Mouse (Mus musculus) hindbrain, embryonic 16.5 days (tissue): ENCODE measurements around the gene Marveld3. TPM values are rescaled to one million over a fixed set of nuclear protein-coding genes. Genes with fewer than 3 reads are reported as not detected.

Experiments
- ATAC-seq: fragments of 200-750 bp; cut with Nextera tagmentation; 2 replicates; pipeline ENCODE4 v1.8.0; 2017; ENCODE audit warnings: moderate TSS enrichment, moderate library complexity
- H3K27ac ChIP-seq: fragments of 300-500 bp; sonication (generic); 2 replicates; pipeline ENCODE4 v1.5.1; 2014; ENCODE audit warnings: low read depth, mild to moderate bottlenecking, control low read depth, low read length, moderate library complexity
- H3K27me3 ChIP-seq: fragments of 300-500 bp; sonication (generic); replicated peaks from 2 replicates; pipeline ENCODE4 v1.6.1; 2014; ENCODE audit warnings: low read length; ENCODE audit not compliant: control insufficient read depth, insufficient read depth
- H3K36me3 ChIP-seq: fragments of 300-500 bp; sonication (generic); 2 replicates; pipeline ENCODE4 v1.6.1; 2014; ENCODE audit warnings: mild to moderate bottlenecking, low read length, moderate library complexity, mixed read lengths; ENCODE audit not compliant: control insufficient read depth, insufficient read depth
- H3K4me1 ChIP-seq: fragments of 300-500 bp; sonication (generic); 2 replicates; pipeline ENCODE4 v1.6.1; 2014; ENCODE audit warnings: low read depth, low read length; ENCODE audit not compliant: control insufficient read depth, insufficient read depth
- H3K4me2 ChIP-seq: fragments of 300-500 bp; sonication (generic); 2 replicates; pipeline ENCODE4 v1.6.1; 2014; ENCODE audit warnings: mild to moderate bottlenecking, low read length, control low read depth, moderate library complexity
- H3K4me3 ChIP-seq: fragments of 300-500 bp; sonication (generic); 2 replicates; pipeline ENCODE4 v1.5.1; 2014; ENCODE audit warnings: mild to moderate bottlenecking, low read length, control low read depth, moderate library complexity
- H3K9ac ChIP-seq: fragments of 300-500 bp; sonication (generic); 2 replicates; pipeline ENCODE4 v1.6.1; 2014; ENCODE audit warnings: low read depth, mild to moderate bottlenecking, control low read depth, low read length, moderate library complexity
- H3K9me3 ChIP-seq: fragments of 300-500 bp; sonication (generic); 2 replicates; pipeline ENCODE4 v1.6.1; 2014; ENCODE audit warnings: mild to moderate bottlenecking, low read length, moderate library complexity; ENCODE audit not compliant: control insufficient read depth
- WGBS: fragments of 180-500 bp; shearing (Covaris S2); extraction: QIAGEN DNeasy Blood & Tissue Kit; methylation state at CpG from one replicate; pipeline ENCODE4 v1.1.7; 2014; 5-methylcytosine and 5-hydroxymethylcytosine counted together
- polyA plus RNA-seq: library from polyadenylated mRNA; unstranded; fragments of >200 nt; fragmentation: Nextera tagmentation; extraction: Ambion mirVana; gene quantifications from 2 replicates; pipeline ENCODE4 v1.2.1, GENCODE M21; 2015

The Marveld3 gene
- polyA plus RNA-seq, 1 experiment from 2014 or later = 2.3 TPM

GRCm38 (mm10) chr8:109979339-109979738 is 17.3 kb upstream of the Marveld3 start:
- H3K27me3 ChIP-seq = no peaks in the 10 kb centered on the region
- H3K9me3 ChIP-seq = peaks cover 9% of the 10 kb centered on the region
- 84% methylated on average over 6 of the region's 6 CpGs for WGBS
- no peaks in the 10 kb centered on the region for H3K36me3 ChIP-seq
- no peak overlapping the region for H3K4me2 ChIP-seq
- ATAC-seq = no peak
- no peak overlapping the region for H3K27ac ChIP-seq
- H3K4me3 ChIP-seq = no peak overlapping the region
- no peak overlapping the region for H3K9ac ChIP-seq
- H3K4me1 ChIP-seq = peaks cover 8% of the 10 kb centered on the region

- no peaks in the 10 kb centered on the region for H3K4me1 ChIP-seq
- peaks cover 9% of the 10 kb centered on the region for H3K9me3 ChIP-seq
- H3K36me3 ChIP-seq = no peaks in the 10 kb centered on the region
- H3K27ac ChIP-seq = no peak overlapping the region
- no peak overlapping the region for H3K4me2 ChIP-seq
- H3K4me3 ChIP-seq = no peak overlapping the region
- WGBS = 84% methylated on average over 4 of the region's 4 CpGs
- no peak overlapping the region for H3K9ac ChIP-seq
- H3K27me3 ChIP-seq = peaks cover 4% of the 10 kb centered on the region; the same call in 1 of the 2 replicates
- ATAC-seq = no peak
These were observed 10.9 kb upstream of the Marveld3 start for GRCm38 (mm10) chr8:109972901-109973300.

- peak; percentile 48; the same call in 1 of the 2 replicates for ATAC-seq
- no peak overlapping the region for H3K4me3 ChIP-seq
- H3K4me2 ChIP-seq = no peak overlapping the region
- 11% methylated on average over 9 of the region's 9 CpGs for WGBS
- H3K4me1 ChIP-seq = no peaks in the 10 kb centered on the region
- no peak overlapping the region for H3K27ac ChIP-seq
- H3K36me3 ChIP-seq = no peaks in the 10 kb centered on the region
- H3K9ac ChIP-seq = no peak overlapping the region
- peaks cover under 1% of the 10 kb centered on the region for H3K9me3 ChIP-seq
- peaks cover 5% of the 10 kb centered on the region; the same call in 1 of the 2 replicates for H3K27me3 ChIP-seq
These were observed 8.3 kb upstream of the Marveld3 start for GRCm38 (mm10) chr8:109970323-109970722.

GRCm38 (mm10) chr8:109968837-109969236 is 6.8 kb upstream of the Marveld3 start:
- no peaks in the 10 kb centered on the region for H3K4me1 ChIP-seq
- no peak overlapping the region for H3K4me3 ChIP-seq
- 63% methylated on average over 10 of the region's 10 CpGs for WGBS
- H3K4me2 ChIP-seq = no peak overlapping the region
- no peak overlapping the region for H3K9ac ChIP-seq
- no peak for ATAC-seq
- no peak overlapping the region for H3K27ac ChIP-seq
- no peaks in the 10 kb centered on the region for H3K36me3 ChIP-seq
- no peaks in the 10 kb centered on the region for H3K9me3 ChIP-seq
- H3K27me3 ChIP-seq = peaks cover 5% of the 10 kb centered on the region; the same call in 1 of the 2 replicates

- WGBS = 75% methylated on average over 4 of the region's 4 CpGs
- Histone ChIP-seq H3K36me3 (no peaks in the 10 kb centered on the region), H3K27me3 (peaks cover 24% of the 10 kb centered on the region), H3K27ac (no peak overlapping the region), H3K9me3 (no peaks in the 10 kb centered on the region; the same call in 1 of the 2 replicates), H3K9ac (no peak overlapping the region), H3K4me3 (no peak overlapping the region), H3K4me1 (peaks cover 8% of the 10 kb centered on the region), H3K4me2 (no peak overlapping the region)
- ATAC-seq = no peak
These were observed 2.1 kb upstream of the Marveld3 start for GRCm38 (mm10) chr8:109964106-109964505.

- 71% methylated on average over 13 of the region's 13 CpGs for WGBS
- peaks cover 24% of the 10 kb centered on the region for H3K27me3 ChIP-seq
- no peak overlapping the region for H3K4me3 ChIP-seq
- H3K4me2 ChIP-seq = no peak overlapping the region
- peaks cover 8% of the 10 kb centered on the region for H3K4me1 ChIP-seq
- H3K9ac ChIP-seq = no peak overlapping the region
- no peak overlapping the region for H3K27ac ChIP-seq
- H3K36me3 ChIP-seq = no peaks in the 10 kb centered on the region
- ATAC-seq = no peak
- no peaks in the 10 kb centered on the region; the same call in 1 of the 2 replicates for H3K9me3 ChIP-seq
These were observed 1.4 kb upstream of the Marveld3 start for GRCm38 (mm10) chr8:109963421-109963820.

- no peak for ATAC-seq
- 80% methylated on average over 9 of the region's 9 CpGs for WGBS
These were observed 893 bp upstream of the Marveld3 start for GRCm38 (mm10) chr8:109962896-109963295.

GRCm38 (mm10) chr8:109959112-109959511 is 2.9 kb downstream of the Marveld3 start:
- ATAC-seq = no peak
- no peaks in the 10 kb centered on the region for H3K36me3 ChIP-seq
- WGBS = 66% methylated on average over 4 of the region's 4 CpGs
- H3K27me3 ChIP-seq = peaks cover 22% of the 10 kb centered on the region
- H3K4me1 ChIP-seq = peaks cover 12% of the 10 kb centered on the region
- H3K9ac ChIP-seq = no peak overlapping the region
- no peaks in the 10 kb centered on the region; the same call in 1 of the 2 replicates for H3K9me3 ChIP-seq
- H3K27ac ChIP-seq = no peak overlapping the region
- H3K4me3 ChIP-seq = no peak overlapping the region
- no peak overlapping the region for H3K4me2 ChIP-seq

More at GRCm38 (mm10) chr8:109962896-109963295, 893 bp upstream of the Marveld3 start:
- Histone ChIP-seq H3K4me2 (no peak overlapping the region), H3K9me3 (no peaks in the 10 kb centered on the region; the same call in 1 of the 2 replicates), H3K4me3 (no peak overlapping the region), H3K27me3 (peaks cover 22% of the 10 kb centered on the region), H3K9ac (no peak overlapping the region), H3K27ac (no peak overlapping the region), H3K4me1 (peaks cover 8% of the 10 kb centered on the region), H3K36me3 (no peaks in the 10 kb centered on the region)

- no peak overlapping the region for H3K9ac ChIP-seq
- no peaks in the 10 kb centered on the region for H3K36me3 ChIP-seq
- WGBS = 46% methylated on average over 11 of the region's 12 CpGs
- no peak overlapping the region for H3K27ac ChIP-seq
- H3K4me2 ChIP-seq = no peak overlapping the region
- peaks cover 12% of the 10 kb centered on the region for H3K4me1 ChIP-seq
- no peaks in the 10 kb centered on the region; the same call in 1 of the 2 replicates for H3K9me3 ChIP-seq
- ATAC-seq = no peak
- peaks cover 22% of the 10 kb centered on the region for H3K27me3 ChIP-seq
- no peak overlapping the region for H3K4me3 ChIP-seq
These were observed 3.9 kb downstream of the Marveld3 start for GRCm38 (mm10) chr8:109958036-109958655.
